Mouse (Mus musculus) testis, adult 2 months (tissue): ENCODE data around the gene Pcdh7. TPM values are rescaled to one million over a fixed set of nuclear protein-coding genes. Genes with fewer than 3 reads are reported as not detected.

Source experiments
- H3K27ac ChIP-seq: fragments of 200-500 bp; 2 replicates; pipeline ENCODE4 v1.5.1; 2012; ENCODE audit warnings: low read depth, low read length; ENCODE audit not compliant: control insufficient read depth, insufficient read depth
- H3K27me3 ChIP-seq: fragments of 200-500 bp; 2 replicates; pipeline ENCODE4 v1.6.1; 2012; ENCODE audit warnings: mild to moderate bottlenecking, low read length, moderate library complexity; ENCODE audit not compliant: control insufficient read depth, insufficient read depth
- H3K36me3 ChIP-seq: fragments of 200-500 bp; 2 replicates; pipeline ENCODE4 v1.6.1; 2012; ENCODE audit warnings: mild to moderate bottlenecking, low read length; ENCODE audit not compliant: control insufficient read depth, insufficient read depth
- H3K4me1 ChIP-seq: fragments of 200-500 bp; 2 replicates; pipeline ENCODE4 v1.6.1; 2012; ENCODE audit warnings: low read length; ENCODE audit not compliant: control insufficient read depth, insufficient read depth
- H3K4me3 ChIP-seq: fragments of 200-500 bp; 2 replicates; pipeline ENCODE4 v1.5.1; 2012; ENCODE audit warnings: low read depth, mild to moderate bottlenecking, low read length, moderate library complexity, mixed read lengths; ENCODE audit not compliant: control insufficient read depth
- CTCF ChIP-seq: fragments of 200-500 bp; IDR thresholded peaks from 2 replicates; pipeline ENCODE4 v1.5.1; 2012; ENCODE audit warnings: low read depth, mild to moderate bottlenecking, inconsistent platforms, low read length, moderate library complexity; ENCODE audit not compliant: control insufficient read depth, insufficient read depth, insufficient replicate concordance
- POLR2A ChIP-seq: fragments of 200-500 bp; IDR thresholded peaks from 2 replicates; pipeline ENCODE4 v1.6.1; 2012; ENCODE audit warnings: low read depth, mild to moderate bottlenecking, inconsistent platforms, low read length, moderate library complexity; ENCODE audit not compliant: control insufficient read depth
- polyA plus RNA-seq: library from polyadenylated mRNA; depleted of rRNA; stranded (reverse); fragments of >200 nt; gene quantifications from 2 replicates; pipeline ENCODE4 v1.2.3, GENCODE M21; 2012

Pcdh7 gene
- polyA plus RNA-seq, 1 experiment, result 0.58 TPM

- H3K4me1 ChIP-seq, result peaks cover 2% of the 10 kb centered on the region; the same call in 1 of the 2 replicates
- no peak overlapping the region for H3K4me3 ChIP-seq
- H3K36me3 ChIP-seq, result no peaks in the 10 kb centered on the region
- no peak for TF ChIP-seq CTCF
- no peak overlapping the region for H3K27ac ChIP-seq
- no peaks in the 10 kb centered on the region for H3K27me3 ChIP-seq
These were observed 50.8 kb downstream of the Pcdh7 start for GRCm38 (mm10) chr5:57768469-57769022.

DNA sequence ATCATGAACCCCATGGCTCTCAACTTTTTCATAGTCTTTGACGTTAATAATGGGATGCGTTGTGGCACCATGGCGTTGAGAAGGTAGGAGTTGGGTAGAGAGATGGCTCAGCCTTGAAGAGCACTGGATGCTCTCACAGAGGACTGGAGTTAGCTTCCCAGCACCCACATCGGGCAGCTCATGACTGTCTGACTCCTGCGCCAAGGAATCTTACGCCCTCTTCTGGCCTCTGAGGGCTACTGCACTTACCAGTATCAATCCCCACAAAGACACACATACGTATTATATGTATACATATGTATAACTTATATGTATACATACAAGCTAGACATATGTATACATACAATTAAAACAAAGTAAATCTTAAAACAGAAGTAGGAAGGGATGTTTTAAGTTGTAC lies 51.9 kb downstream of the Pcdh7 start:
- Histone ChIP-seq H3K4me1 (peaks cover 2% of the 10 kb centered on the region; the same call in 1 of the 2 replicates), H3K27ac (no peak overlapping the region), H3K4me3 (no peak overlapping the region), H3K27me3 (no peaks in the 10 kb centered on the region), H3K36me3 (no peaks in the 10 kb centered on the region)
- no peak for TF ChIP-seq POLR2A
- TF ChIP-seq CTCF, result peak; percentile 65; the same call in 1 of the 2 replicates

GRCm38 (mm10) chr5:57770364-57770763 lies 52.6 kb downstream of the Pcdh7 start:
- Histone ChIP-seq H3K4me3 (no peak overlapping the region), H3K27ac (no peak overlapping the region)
- no peak for TF ChIP-seq CTCF
- TF ChIP-seq POLR2A, result no peak

DNA sequence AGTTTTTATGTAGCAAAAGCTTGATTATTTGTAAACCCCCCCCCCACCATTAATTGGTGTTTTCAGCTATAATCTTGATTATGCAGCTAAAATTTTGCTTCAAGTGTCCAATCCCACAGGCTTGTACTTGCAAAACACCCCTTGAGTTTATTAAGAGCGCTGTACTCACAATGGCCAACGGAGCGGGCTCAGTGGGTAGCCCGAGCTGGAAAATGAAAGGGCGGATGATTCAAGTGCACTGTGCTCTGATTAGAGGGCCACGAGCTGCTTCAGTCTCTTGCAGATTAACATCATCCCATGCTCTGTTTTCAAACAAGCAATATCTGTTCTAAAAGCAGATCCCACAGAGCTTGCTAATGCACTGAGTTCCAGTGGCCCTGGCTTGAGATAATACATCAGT lies 53.4 kb downstream of the Pcdh7 start:
- Histone ChIP-seq H3K27ac (no peak overlapping the region), H3K4me1 (peaks cover 2% of the 10 kb centered on the region; the same call in 1 of the 2 replicates), H3K27me3 (no peaks in the 10 kb centered on the region), H3K4me3 (no peak overlapping the region), H3K36me3 (no peaks in the 10 kb centered on the region)
- no peak for TF ChIP-seq POLR2A
- TF ChIP-seq CTCF, result no peak

More at GRCm38 (mm10) chr5:57770364-57770763, 52.6 kb downstream of the Pcdh7 start:
- no peaks in the 10 kb centered on the region for H3K27me3 ChIP-seq
- H3K4me1 ChIP-seq, result peaks cover 2% of the 10 kb centered on the region; the same call in 1 of the 2 replicates
- H3K36me3 ChIP-seq, result no peaks in the 10 kb centered on the region

GRCm38 (mm10) chr5:57772711-57773110 lies 54.9 kb downstream of the Pcdh7 start:
- Histone ChIP-seq H3K27me3 (no peaks in the 10 kb centered on the region), H3K4me3 (no peak overlapping the region), H3K27ac (no peak overlapping the region), H3K4me1 (peaks cover 2% of the 10 kb centered on the region; the same call in 1 of the 2 replicates), H3K36me3 (no peaks in the 10 kb centered on the region)
- TF ChIP-seq CTCF (no peak), POLR2A (no peak)

GRCm38 (mm10) chr5:57774496-57774895 lies 56.7 kb downstream of the Pcdh7 start:
- Histone ChIP-seq H3K4me3 (no peak overlapping the region), H3K4me1 (peaks cover 1% of the 10 kb centered on the region; the same call in 1 of the 2 replicates), H3K36me3 (no peaks in the 10 kb centered on the region), H3K27me3 (no peaks in the 10 kb centered on the region), H3K27ac (no peak overlapping the region)
- TF ChIP-seq POLR2A, result no peak
- TF ChIP-seq CTCF, result no peak

DNA sequence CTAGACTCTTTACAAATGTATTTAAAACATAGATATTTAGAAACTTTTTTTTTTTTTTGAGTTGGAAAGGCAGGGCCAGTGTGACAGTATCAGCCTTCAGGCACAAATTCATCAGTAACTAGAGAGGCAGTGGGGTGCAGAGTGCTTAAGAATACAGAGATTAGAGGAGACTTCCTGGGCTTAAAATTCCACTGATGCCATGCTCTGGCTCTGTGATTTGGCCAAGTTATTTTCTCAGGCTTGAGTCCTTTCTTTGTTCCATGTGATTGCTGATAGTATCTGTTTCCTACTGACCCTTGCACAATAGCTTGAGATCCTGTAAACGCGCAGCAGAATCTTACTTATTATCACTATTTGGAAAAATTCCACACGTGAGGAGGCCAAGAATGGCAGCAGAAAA lies 60.3 kb downstream of the Pcdh7 start:
- H3K4me1 ChIP-seq, result no peaks in the 10 kb centered on the region
- TF ChIP-seq CTCF (no peak), POLR2A (no peak)

More for the DNA sequence above, 60.3 kb downstream of the Pcdh7 start:
- no peak overlapping the region for H3K4me3 ChIP-seq
- no peaks in the 10 kb centered on the region for H3K27me3 ChIP-seq
- no peaks in the 10 kb centered on the region for H3K36me3 ChIP-seq
- no peak overlapping the region for H3K27ac ChIP-seq
